Mouse (Mus musculus) cortical plate, adult 2 months (tissue): ENCODE measurements around the gene Szrd1. TPM values are rescaled to one million over a fixed set of nuclear protein-coding genes. Genes with fewer than 3 reads are reported as not detected.

Source experiments
- H3K27ac ChIP-seq: fragments of 200-500 bp; 2 replicates; pipeline ENCODE4 v1.5.1; 2012; ENCODE audit warnings: low read length, control low read depth, inconsistent platforms; ENCODE audit not compliant: insufficient read depth
- H3K4me1 ChIP-seq: fragments of 200-500 bp; 2 replicates; pipeline ENCODE4 v1.6.1; 2011; ENCODE audit warnings: low read length; ENCODE audit not compliant: control insufficient read depth, insufficient read depth
- H3K4me3 ChIP-seq: fragments of 200-500 bp; 2 replicates; pipeline ENCODE4 v1.5.1; 2011; ENCODE audit warnings: mild to moderate bottlenecking, low read length, control low read depth; ENCODE audit not compliant: insufficient read depth
- CTCF ChIP-seq: fragments of 200-500 bp; IDR thresholded peaks from 2 replicates; pipeline ENCODE4 v1.5.1; 2011; ENCODE audit warnings: mild to moderate bottlenecking, control low read depth, low read length; ENCODE audit not compliant: insufficient read depth; ENCODE audit errors: extremely low read depth
- POLR2A ChIP-seq: fragments of 200-500 bp; IDR thresholded peaks from 2 replicates; pipeline ENCODE4 v1.6.1; 2011; ENCODE audit warnings: mild to moderate bottlenecking, low read length, control low read depth; ENCODE audit not compliant: insufficient read depth; ENCODE audit errors: extremely low read depth
- polyA plus RNA-seq: library from polyadenylated mRNA; depleted of rRNA; stranded (reverse); fragments of >200 nt; gene quantifications from 2 replicates; pipeline ENCODE4 v1.2.3, GENCODE M21; 2012; rRNA removed

Gene Szrd1
- polyA plus RNA-seq, 1 experiment, result 19.4 TPM

DNA sequence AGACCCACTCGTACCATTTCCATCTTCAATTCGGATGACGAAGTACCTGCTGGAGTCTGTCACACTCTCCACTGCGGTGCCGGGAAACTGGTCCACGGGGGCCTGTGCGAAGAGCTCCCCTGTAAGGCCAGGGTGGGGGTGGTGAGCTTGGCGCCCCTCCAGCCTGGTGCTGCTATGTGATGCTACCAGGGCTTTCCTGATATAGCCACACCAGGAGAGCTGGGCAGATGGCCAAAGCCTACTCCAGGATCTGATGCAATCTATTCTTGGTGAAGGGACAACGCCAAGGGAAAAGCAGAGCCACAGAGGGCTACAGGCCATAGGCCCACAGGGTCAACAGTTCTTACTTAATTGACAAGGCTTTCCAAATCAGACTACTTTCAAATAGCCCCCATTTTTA lies 65.9 kb downstream of the Szrd1 start:
- Histone ChIP-seq H3K4me3 (no peak overlapping the region), H3K27ac (no peak overlapping the region), H3K4me1 (peaks cover 12% of the 10 kb centered on the region)
- no peak for TF ChIP-seq POLR2A
- TF ChIP-seq CTCF, result no peak

DNA sequence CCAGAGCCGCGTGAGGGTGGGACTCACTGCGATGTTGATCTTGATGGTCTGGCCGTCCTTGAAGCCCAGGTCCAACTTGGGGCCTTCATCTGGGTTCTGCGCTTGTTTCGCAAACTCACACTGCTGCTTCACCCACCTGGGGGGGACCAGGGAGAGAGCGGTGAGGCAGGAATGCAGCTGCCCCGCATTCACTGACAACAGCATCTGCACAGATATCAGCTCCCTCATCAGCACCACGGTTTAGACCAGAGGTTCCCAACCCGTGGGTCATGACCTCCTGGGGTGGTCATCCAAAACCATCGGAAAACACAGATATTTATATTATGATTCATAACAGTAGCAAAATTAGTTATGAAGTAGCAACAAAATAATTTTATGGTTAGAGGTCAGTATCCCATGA lies 67.1 kb downstream of the Szrd1 start:
- H3K4me1 ChIP-seq, result peaks cover 12% of the 10 kb centered on the region
- H3K27ac ChIP-seq, result no peak overlapping the region
- TF ChIP-seq CTCF (no peak), POLR2A (no peak)
- no peak overlapping the region for H3K4me3 ChIP-seq

DNA sequence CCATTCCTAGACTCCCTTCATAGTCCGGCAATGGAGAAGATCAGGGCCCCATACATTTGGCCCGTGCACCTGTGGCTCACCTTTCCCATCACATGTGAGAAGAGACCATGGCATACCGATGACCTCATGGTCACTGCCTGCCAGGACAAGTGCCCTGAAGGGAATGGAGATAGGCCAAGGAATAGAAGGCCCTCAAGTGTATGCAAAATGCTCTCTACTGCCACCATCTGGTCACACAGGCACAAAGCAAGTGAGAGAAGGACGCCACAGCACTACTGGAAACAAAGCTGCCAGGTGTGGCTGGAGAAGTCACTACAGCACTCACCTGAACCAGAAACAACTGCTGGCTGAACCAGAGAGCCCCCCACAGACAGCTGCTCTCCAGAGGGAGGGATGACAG lies 69.8 kb downstream of the Szrd1 start:
- H3K27ac ChIP-seq, result no peak overlapping the region

DNA sequence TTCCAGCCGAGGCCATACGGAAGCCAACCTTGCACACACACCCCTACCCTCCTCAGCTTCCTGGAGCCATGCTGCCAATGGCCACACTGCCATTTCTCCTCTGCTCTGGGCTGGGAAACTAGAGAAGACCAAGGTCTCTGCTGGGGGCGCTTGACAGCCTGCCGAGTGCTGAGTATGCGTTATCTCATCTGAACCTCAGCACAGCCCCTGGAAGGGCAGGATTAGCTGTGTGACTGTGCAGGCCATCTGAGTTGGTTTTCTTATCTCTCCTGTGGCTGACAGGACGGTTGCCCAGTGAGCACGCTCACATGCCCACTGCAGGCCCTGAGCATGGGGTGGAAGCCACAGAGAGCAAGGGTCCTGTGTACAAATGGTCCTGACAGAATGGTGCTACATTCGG lies 70.9 kb downstream of the Szrd1 start:
- Histone ChIP-seq H3K27ac (no peak overlapping the region), H3K4me3 (no peak overlapping the region), H3K4me1 (no peaks in the 10 kb centered on the region)
- no peak for TF ChIP-seq CTCF
- TF ChIP-seq POLR2A, result no peak

More for the DNA sequence above, 69.8 kb downstream of the Szrd1 start:
- H3K4me3 ChIP-seq, result no peak overlapping the region
- peaks cover 5% of the 10 kb centered on the region; the same call in 1 of the 2 replicates for H3K4me1 ChIP-seq
- TF ChIP-seq CTCF (peak; percentile 92), POLR2A (no peak)

DNA sequence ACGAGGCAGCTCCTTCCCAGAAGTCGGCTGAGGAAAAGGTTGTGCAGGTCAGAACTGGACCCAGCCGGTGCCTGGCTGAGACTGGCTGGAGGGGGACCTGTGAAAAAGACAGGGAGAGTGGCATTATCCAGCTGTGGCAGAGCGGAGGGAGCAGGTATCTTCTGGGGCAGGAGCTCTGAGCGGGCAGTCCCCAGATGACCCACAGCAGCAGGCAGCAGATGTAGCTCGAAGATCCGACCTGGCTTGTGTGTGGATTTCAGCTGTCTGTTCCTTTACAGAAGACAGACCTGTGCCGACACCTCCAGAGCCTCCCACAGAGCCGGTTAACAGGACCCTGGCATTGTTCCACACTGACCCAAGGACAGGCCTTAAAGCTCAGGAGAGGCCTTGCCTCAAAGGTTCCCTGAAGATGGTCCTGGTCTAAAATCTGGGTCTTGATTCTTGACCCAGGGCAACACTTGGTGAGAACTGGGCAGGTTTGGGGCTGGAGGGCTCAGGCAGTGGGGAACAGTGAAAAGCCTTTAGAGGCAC lies 72.0 kb downstream of the Szrd1 start:
- Histone ChIP-seq H3K4me1 (no peaks in the 10 kb centered on the region), H3K4me3 (no peak overlapping the region), H3K27ac (no peak overlapping the region)
- TF ChIP-seq CTCF, result no peak

DNA sequence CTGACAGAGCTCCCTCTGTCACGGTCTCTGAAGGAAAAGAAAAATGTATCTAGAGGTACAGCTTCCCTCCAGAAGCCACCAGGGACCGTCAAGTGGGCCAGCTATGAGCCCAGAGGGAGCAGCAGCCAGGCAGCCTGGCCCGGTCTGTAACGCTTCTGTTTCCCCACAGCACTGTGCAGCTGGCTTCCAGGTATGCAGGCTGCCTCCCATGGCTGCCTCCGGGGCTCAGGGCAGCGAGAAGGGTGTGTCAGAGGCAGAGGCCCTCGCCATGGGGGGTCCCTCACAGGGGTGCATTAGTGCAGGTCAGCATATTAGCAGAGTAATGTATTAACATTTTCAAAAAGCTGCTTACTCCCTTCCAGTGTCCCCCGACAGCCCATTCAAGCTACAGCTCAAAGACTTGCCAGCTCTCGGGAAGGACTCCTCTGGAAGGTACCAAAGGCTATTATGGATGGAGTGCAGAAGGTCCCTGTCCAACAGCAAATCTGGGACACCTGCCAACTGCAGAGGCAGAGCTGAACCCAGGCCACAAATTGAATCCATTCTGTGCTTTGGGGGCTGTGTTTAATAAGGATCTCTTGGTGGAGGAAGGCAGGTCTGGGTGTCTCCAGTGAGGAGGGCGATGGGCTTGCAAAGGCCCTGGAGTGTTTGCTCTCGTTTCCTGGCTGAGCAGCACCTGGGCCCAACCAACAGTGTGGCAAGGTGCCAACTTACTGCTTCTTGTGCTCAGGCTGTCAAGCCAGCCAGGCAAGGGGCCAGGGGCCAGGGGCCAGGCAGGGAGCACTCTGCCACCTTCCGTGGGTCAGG lies 72.7 kb downstream of the Szrd1 start:
- no peak overlapping the region for H3K27ac ChIP-seq
- TF ChIP-seq POLR2A (no peak), CTCF (no peak)
- no peaks in the 10 kb centered on the region for H3K4me1 ChIP-seq
- H3K4me3 ChIP-seq, result no peak overlapping the region

DNA sequence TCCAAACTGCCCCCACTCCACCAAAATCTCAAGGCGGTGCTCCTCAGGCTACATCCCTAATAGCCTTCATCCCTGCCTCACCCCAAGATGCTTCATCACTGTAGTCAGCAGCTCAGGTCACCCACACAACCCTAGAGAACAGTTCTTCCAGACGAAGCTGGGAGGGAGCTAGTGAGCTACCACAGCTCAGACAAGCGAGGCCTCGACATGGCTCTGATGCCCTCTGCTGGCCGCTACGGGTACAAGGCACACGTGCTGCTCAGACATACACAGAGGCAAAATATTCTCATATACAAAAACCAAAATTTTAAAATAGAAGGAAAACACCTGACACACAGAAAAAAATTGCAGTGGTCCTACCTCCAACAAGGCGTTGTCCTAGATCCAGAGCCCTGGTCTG lies 74.5 kb downstream of the Szrd1 start:
- Histone ChIP-seq H3K4me3 (no peak overlapping the region), H3K27ac (no peak overlapping the region), H3K4me1 (no peaks in the 10 kb centered on the region)
- peak; percentile 100 for TF ChIP-seq CTCF
- TF ChIP-seq POLR2A, result no peak

DNA sequence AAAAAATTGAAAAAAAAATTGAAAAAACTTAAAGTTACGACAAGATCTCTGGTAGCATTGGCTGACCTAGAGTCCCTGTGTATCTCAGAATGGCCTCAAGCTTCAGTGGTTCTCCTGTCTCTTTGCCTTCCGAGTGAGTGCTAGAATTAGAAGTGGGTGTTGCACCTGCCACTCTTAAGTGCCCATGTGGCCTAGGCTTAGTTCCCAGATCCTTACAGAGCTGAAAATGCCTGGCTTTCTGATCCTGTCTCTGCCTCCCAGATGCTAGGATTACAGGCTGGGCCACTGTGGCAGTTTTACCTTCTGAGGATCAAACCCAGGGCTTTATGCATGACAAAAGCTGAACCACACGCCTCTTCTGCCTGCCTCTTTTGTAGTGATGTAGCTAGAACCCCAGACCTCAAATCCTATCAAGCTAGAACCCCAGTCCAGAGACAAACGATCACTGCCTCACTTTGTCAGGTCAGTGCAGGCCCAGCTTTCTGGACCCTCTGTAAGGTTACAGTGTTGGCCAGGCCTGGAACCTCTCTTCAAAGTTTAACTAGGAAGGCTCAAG lies 75.4 kb downstream of the Szrd1 start:
- no peak for TF ChIP-seq CTCF
- no peak for TF ChIP-seq POLR2A
- H3K4me1 ChIP-seq, result no peaks in the 10 kb centered on the region
- H3K27ac ChIP-seq, result no peak overlapping the region
- no peak overlapping the region for H3K4me3 ChIP-seq

Other genes with a start within 250 kb of the Szrd1 start
- gene Padi2, start 233.4 kb downstream of the Szrd1 start, polyA plus RNA-seq, result 19.4 and 19.7 TPM in 2 replicates
- 276 and 282 TPM in 2 replicates for gene Sdhb, start 178.6 kb downstream of the Szrd1 start, polyA plus RNA-seq
- gene Atp13a2, start 152.9 kb downstream of the Szrd1 start, polyA plus RNA-seq, result 180 and 187 TPM in 2 replicates
- gene Mfap2, start 129.4 kb downstream of the Szrd1 start, polyA plus RNA-seq, result 9.6 and 10.9 TPM in 2 replicates
- gene Crocc, start 79.2 kb downstream of the Szrd1 start, polyA plus RNA-seq, result 85.8 and 95.2 TPM in 2 replicates
- gene Necap2, start 61.4 kb downstream of the Szrd1 start, polyA plus RNA-seq, result 58.6 and 62.3 TPM in 2 replicates
- 0.53 and 0.71 TPM in 2 replicates for gene Spata21, start 51.4 kb downstream of the Szrd1 start, polyA plus RNA-seq
- 20.7 and 22.6 TPM in 2 replicates for gene Fbxo42, start 8.1 kb upstream of the Szrd1 start, polyA plus RNA-seq
- gene Rsg1, start 74.2 kb upstream of the Szrd1 start, polyA plus RNA-seq, result 3.0 and 3.3 TPM in 2 replicates
- 11.8 and 13.2 TPM in 2 replicates for gene Arhgef19, start 99.7 kb upstream of the Szrd1 start, polyA plus RNA-seq
- gene Epha2, start 161.5 kb upstream of the Szrd1 start, polyA plus RNA-seq, result 1.2 and 1.3 TPM in 2 replicates
- gene Fam131c, start 228.4 kb upstream of the Szrd1 start, polyA plus RNA-seq, result 3.2 and 3.3 TPM in 2 replicates